Mouse (Mus musculus): ENCODE measurements around the gene 1700029F12Rik.
A peak's percentile ranks its signal among the peaks of the same experiment; 100 is the strongest.

GRCm38 (mm10) chr13:97070931-97071625, 36.9 kb upstream of the 1700029F12Rik start:
- peak; percentile 99 for TF ChIP-seq GATA1 (IDR thresholded peaks at IDR 0.05; ENCODE audit: low read length)
- TF ChIP-seq TAL1 (IDR thresholded peaks at IDR 0.05; ENCODE audit: low read length): no peak

Data from erythroblast, embryonic 14.5 days (primary cell).